Mouse (Mus musculus): Measurements from ENCODE around the gene Smyd3. TPM values are rescaled to one million over a fixed set of nuclear protein-coding genes. Genes with fewer than 3 reads are reported as not detected.

Smyd3 gene
- polyA plus RNA-seq, 1 experiment from 2014 or later, result 18.3 TPM

DNA sequence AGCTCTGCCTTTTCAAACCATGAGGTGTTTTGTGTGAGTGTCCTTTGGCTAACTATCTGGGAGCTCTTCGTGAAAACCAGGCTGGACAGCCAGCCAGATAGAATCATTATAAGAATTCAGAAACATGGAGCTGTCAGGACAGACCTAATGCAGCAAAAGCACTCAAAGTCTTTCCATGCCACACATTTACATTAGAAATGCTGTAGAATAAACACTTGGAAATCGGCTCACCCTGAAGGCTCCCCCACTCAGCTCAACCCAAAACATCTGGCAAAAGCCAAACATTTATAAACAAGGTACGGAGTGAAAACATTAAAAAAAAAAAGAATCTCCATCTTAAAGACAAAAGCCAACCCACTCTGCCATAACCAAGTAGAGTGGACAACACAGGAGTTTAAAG is 391.6 kb downstream of the Smyd3 start:
- Histone ChIP-seq H3K4me3 (replicated peaks; ENCODE audit: low read depth, low read length) (no peak overlapping the region), H3K27ac (no peak overlapping the region), H3K9me3 (replicated peaks; ENCODE audit: low read length) (no peaks in the 10 kb centered on the region), H3K36me3 (ENCODE audit: insufficient read depth, low read length) (no peaks in the 10 kb centered on the region), H3K9ac (ENCODE audit: low read depth, low read length) (no peak overlapping the region), H3K4me1 (replicated peaks; ENCODE audit: insufficient read depth, low read length) (no peaks in the 10 kb centered on the region), H3K4me2 (ENCODE audit: low read length) (no peak overlapping the region), H3K27me3 (ENCODE audit: insufficient read depth, low read length) (no peaks in the 10 kb centered on the region)
- TF ChIP-seq CTCF (IDR thresholded peaks at IDR 0.05; ENCODE audit: low read depth), result no peak
- 67% methylated on average over 3 of the region's 3 CpGs for WGBS
- DNase-seq (ENCODE audit: low spot score), result no peak
- no peak for ATAC-seq (replicated peaks; ENCODE audit: low FRiP score, low read depth)

- H3K9me3 ChIP-seq (replicated peaks; ENCODE audit: low read length), result no peaks in the 10 kb centered on the region
- H3K9ac ChIP-seq (ENCODE audit: low read depth, low read length), result no peak overlapping the region
- ATAC-seq (replicated peaks; ENCODE audit: low FRiP score, low read depth), result no peak
- no peak for DNase-seq (ENCODE audit: low spot score)
- no peaks in the 10 kb centered on the region for H3K27me3 ChIP-seq (ENCODE audit: insufficient read depth, low read length)
- H3K4me1 ChIP-seq (replicated peaks; ENCODE audit: insufficient read depth, low read length), result no peaks in the 10 kb centered on the region
- WGBS, result 75% methylated on average over 11 of the region's 11 CpGs
- H3K36me3 ChIP-seq (ENCODE audit: insufficient read depth, low read length), result no peaks in the 10 kb centered on the region
- H3K4me3 ChIP-seq (replicated peaks; ENCODE audit: low read depth, low read length), result no peak overlapping the region
- TF ChIP-seq CTCF (IDR thresholded peaks at IDR 0.05; ENCODE audit: low read depth), result no peak
- H3K27ac ChIP-seq, result no peak overlapping the region
- no peak overlapping the region for H3K4me2 ChIP-seq (ENCODE audit: low read length)
Observed at GRCm38 (mm10) chr1:179122476-179123229, 395.2 kb downstream of the Smyd3 start.

DNA sequence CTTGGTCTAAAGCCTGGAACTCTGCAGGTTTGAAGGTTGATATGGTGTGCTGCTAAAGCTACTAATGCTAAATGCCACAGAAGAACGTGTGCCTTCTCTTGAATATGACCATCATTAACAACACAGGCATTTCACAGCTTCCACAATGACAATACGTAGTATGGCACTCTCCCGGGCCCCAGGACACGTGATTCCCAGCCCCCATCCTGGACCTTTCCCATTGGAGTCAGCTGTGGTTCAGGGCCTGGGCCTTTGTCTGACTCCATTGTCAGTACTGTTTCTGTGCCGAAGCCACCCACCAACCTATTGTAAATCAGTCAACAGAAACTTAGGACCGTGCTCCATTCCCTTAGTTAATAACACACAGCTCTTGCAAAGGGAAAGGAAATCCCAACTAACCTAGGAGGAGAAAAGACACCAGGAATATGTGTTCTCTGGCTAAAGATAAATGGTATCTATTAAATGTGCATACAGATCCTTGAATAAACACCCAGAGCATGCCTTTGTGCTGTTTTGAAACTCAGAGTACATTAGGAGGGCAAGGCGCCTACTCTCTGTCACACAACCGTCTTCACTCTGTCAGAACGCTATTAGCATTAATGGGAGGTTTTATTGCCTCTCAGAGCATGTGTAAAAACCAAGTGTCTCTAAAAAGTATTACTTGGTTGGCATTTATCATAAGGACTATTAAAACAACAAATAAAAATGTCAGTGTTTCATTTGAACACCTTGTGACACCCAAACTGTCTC is 397.4 kb downstream of the Smyd3 start:
- no peak for DNase-seq (ENCODE audit: low spot score)
- WGBS, result 62% methylated on average over 9 of the region's 9 CpGs
- H3K9ac ChIP-seq (ENCODE audit: low read depth, low read length), result no peak overlapping the region
- no peaks in the 10 kb centered on the region for H3K27me3 ChIP-seq (ENCODE audit: insufficient read depth, low read length)
- no peaks in the 10 kb centered on the region for H3K4me1 ChIP-seq (replicated peaks; ENCODE audit: insufficient read depth, low read length)
- H3K9me3 ChIP-seq (replicated peaks; ENCODE audit: low read length), result no peaks in the 10 kb centered on the region
- no peak overlapping the region for H3K4me3 ChIP-seq (replicated peaks; ENCODE audit: low read depth, low read length)
- TF ChIP-seq CTCF (IDR thresholded peaks at IDR 0.05; ENCODE audit: low read depth), result no peak
- no peak overlapping the region for H3K4me2 ChIP-seq (ENCODE audit: low read length)
- no peaks in the 10 kb centered on the region for H3K36me3 ChIP-seq (ENCODE audit: insufficient read depth, low read length)
- no peak overlapping the region for H3K27ac ChIP-seq
- no peak for ATAC-seq (replicated peaks; ENCODE audit: low FRiP score, low read depth)

DNA sequence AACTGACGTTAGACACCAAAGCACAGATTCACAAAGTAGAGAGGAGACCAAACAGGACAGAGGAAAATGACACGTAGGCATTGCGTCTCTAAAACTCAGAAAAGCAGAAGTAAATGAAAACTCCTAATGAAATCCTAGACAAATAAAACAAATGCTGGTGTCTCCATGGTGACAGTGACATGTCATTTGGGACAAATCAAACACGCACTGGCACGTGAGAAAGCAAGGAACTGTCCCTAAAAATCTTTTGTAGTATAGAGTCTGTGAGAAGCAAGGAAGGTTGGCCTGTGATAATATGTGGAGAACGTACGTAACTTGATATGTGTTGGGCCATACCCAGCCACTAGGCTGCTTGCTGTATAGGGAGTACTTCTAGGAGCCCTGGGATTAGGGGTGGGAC is 399.2 kb downstream of the Smyd3 start:
- 73% methylated on average over 7 of the region's 7 CpGs for WGBS
- H3K4me1 ChIP-seq (replicated peaks; ENCODE audit: insufficient read depth, low read length), result no peaks in the 10 kb centered on the region
- H3K9me3 ChIP-seq (replicated peaks; ENCODE audit: low read length), result no peaks in the 10 kb centered on the region
- H3K27me3 ChIP-seq (ENCODE audit: insufficient read depth, low read length), result no peaks in the 10 kb centered on the region
- no peaks in the 10 kb centered on the region for H3K36me3 ChIP-seq (ENCODE audit: insufficient read depth, low read length)
- no peak for TF ChIP-seq CTCF (IDR thresholded peaks at IDR 0.05; ENCODE audit: low read depth)
- no peak overlapping the region for H3K9ac ChIP-seq (ENCODE audit: low read depth, low read length)
- H3K4me3 ChIP-seq (replicated peaks; ENCODE audit: low read depth, low read length), result no peak overlapping the region
- DNase-seq (ENCODE audit: low spot score) (no peak), ATAC-seq (replicated peaks; ENCODE audit: low FRiP score, low read depth) (no peak)
- H3K27ac ChIP-seq, result no peak overlapping the region
- H3K4me2 ChIP-seq (ENCODE audit: low read length), result no peak overlapping the region

DNA sequence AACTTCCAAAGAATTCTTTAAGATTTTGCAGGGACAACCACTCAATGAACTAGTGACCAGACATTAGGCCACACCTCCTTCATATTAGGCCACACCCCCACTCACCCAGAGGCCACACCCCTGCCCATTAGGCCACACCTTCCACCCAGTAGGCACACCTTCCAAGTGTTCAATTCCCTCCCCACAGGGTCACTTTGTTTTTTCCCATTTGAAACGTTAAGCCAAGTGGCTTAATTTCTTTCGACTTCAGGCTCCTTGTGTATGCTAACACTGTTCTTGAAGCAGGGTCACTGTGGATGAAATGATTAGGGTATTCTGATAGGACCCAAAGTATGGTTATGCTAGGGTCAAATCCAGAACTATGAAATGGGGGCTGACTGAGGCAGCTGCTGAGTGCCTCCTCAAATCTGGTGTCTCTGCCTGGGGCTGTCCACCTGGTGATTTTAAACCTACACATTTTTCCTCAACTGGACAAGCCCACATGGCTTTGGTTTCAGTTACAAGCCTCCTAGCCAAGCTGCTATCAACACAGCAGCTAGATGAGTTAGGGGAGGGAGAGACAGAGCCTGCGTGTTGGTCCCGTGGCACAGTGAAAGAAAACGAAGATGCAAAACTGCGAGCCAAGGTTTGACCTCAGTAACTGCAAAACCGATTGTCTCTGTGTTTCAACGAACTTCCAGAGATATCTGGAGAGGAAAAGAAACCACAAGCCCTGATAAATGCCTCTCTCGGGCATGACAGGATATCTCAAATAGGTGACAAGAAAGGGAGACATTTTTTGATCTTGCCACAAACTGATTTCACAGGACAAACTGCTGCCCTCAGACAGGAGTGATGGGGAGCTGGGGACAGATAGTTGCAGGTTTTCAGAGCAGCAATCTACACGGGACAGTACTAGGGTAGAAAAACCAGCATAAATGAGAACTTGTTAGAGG is 400.8 kb downstream of the Smyd3 start:
- DNase-seq (ENCODE audit: low spot score) (no peak), ATAC-seq (replicated peaks; ENCODE audit: low FRiP score, low read depth) (no peak)
- no peaks in the 10 kb centered on the region for H3K4me1 ChIP-seq (replicated peaks; ENCODE audit: insufficient read depth, low read length)
- H3K9ac ChIP-seq (ENCODE audit: low read depth, low read length), result no peak overlapping the region
- H3K4me2 ChIP-seq (ENCODE audit: low read length), result no peak overlapping the region
- H3K9me3 ChIP-seq (replicated peaks; ENCODE audit: low read length), result no peaks in the 10 kb centered on the region
- no peak overlapping the region for H3K27ac ChIP-seq
- no peaks in the 10 kb centered on the region for H3K36me3 ChIP-seq (ENCODE audit: insufficient read depth, low read length)
- 72% methylated on average over 10 of the region's 10 CpGs for WGBS
- H3K4me3 ChIP-seq (replicated peaks; ENCODE audit: low read depth, low read length), result no peak overlapping the region
- no peaks in the 10 kb centered on the region for H3K27me3 ChIP-seq (ENCODE audit: insufficient read depth, low read length)
- no peak for TF ChIP-seq CTCF (IDR thresholded peaks at IDR 0.05; ENCODE audit: low read depth)
